Mouse (Mus musculus) kidney, embryonic 16.5 days (tissue): ENCODE measurements around the gene Cers5. TPM values are rescaled to one million over a fixed set of nuclear protein-coding genes. Genes with fewer than 3 reads are reported as not detected.

Experiments
- ATAC-seq: fragments of 200-750 bp; cut with Nextera tagmentation; 2 replicates; pipeline ENCODE4 v1.8.0; 2017; ENCODE audit warnings: moderate TSS enrichment; ENCODE audit not compliant: low FRiP score, low TSS enrichment
- H3K27ac ChIP-seq: fragments of 300-500 bp; sonication (generic); 2 replicates; pipeline ENCODE4 v1.5.1; 2014; ENCODE audit warnings: low read length
- H3K27me3 ChIP-seq: fragments of 300-500 bp; sonication (generic); 2 replicates; pipeline ENCODE4 v1.6.1; 2014; ENCODE audit warnings: low read length, control low read depth, mixed read lengths; ENCODE audit not compliant: insufficient read depth
- H3K36me3 ChIP-seq: fragments of 300-500 bp; sonication (generic); 2 replicates; pipeline ENCODE4 v1.6.1; 2014; ENCODE audit warnings: low read length, control low read depth, mixed read lengths; ENCODE audit not compliant: insufficient read depth
- H3K4me1 ChIP-seq: fragments of 300-500 bp; sonication (generic); 2 replicates; pipeline ENCODE4 v1.6.1; 2014; ENCODE audit warnings: low read length, control low read depth, mixed read lengths; ENCODE audit not compliant: insufficient read depth
- H3K4me2 ChIP-seq: fragments of 300-500 bp; sonication (generic); replicated peaks from 2 replicates; pipeline ENCODE4 v1.6.1; 2014; ENCODE audit warnings: low read depth, low read length
- H3K4me3 ChIP-seq: fragments of 300-500 bp; sonication (generic); 2 replicates; pipeline ENCODE4 v1.5.1; 2014; ENCODE audit warnings: mild to moderate bottlenecking, low read length
- H3K9ac ChIP-seq: fragments of 300-500 bp; sonication (generic); replicated peaks from 2 replicates; pipeline ENCODE4 v1.6.1; 2014; ENCODE audit warnings: low read length
- H3K9me3 ChIP-seq: fragments of 300-500 bp; sonication (generic); 2 replicates; pipeline ENCODE4 v1.6.1; 2016; ENCODE audit warnings: low read length, control low read depth
- WGBS: fragments of 180-500 bp; shearing (Covaris S2); extraction: QIAGEN DNeasy Blood & Tissue Kit; methylation state at CpG from one replicate; pipeline ENCODE4 v1.1.7; 2014; 5-methylcytosine and 5-hydroxymethylcytosine counted together
- polyA plus RNA-seq: library from polyadenylated mRNA; unstranded; fragments of >200 nt; fragmentation: Nextera tagmentation; extraction: Ambion mirVana; gene quantifications from 2 replicates; pipeline ENCODE4 v1.2.1, GENCODE M21; 2015

Cers5 gene
- polyA plus RNA-seq, 1 experiment from 2014 or later: 87.2 TPM

DNA sequence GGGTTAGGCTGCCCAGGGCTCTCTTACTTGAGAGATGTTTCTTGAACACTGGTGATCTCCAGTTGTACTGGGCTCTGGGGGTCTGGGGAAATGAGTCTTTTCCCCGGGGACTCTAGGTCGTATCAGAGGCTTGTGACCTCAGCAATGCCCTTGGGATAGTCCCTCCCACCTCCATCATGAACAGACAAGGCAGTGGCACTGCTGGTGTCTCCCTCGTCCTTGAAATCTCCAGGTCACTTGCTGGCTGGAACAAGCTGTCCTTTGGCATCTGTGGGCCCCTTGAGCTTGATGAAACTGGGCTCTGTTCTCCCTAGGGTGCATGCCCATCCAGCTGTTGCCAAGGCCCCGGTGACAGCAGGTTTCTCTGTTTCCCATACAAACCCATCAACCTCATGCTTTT is 58.5 kb downstream of the Cers5 start:
- H3K27ac ChIP-seq: no peak overlapping the region
- H3K9ac ChIP-seq: no peak overlapping the region
- peaks cover 50% of the 10 kb centered on the region for H3K36me3 ChIP-seq
- no peaks in the 10 kb centered on the region for H3K9me3 ChIP-seq
- WGBS: 74% methylated on average over 4 of the region's 4 CpGs
- ATAC-seq: no peak
- H3K27me3 ChIP-seq: no peaks in the 10 kb centered on the region
- H3K4me1 ChIP-seq: peaks cover 41% of the 10 kb centered on the region
- no peak overlapping the region for H3K4me3 ChIP-seq
- no peak overlapping the region for H3K4me2 ChIP-seq

- peaks cover 56% of the 10 kb centered on the region for H3K36me3 ChIP-seq
- whole genome bisulfite sequencing: 87% methylated on average over 3 of the region's 3 CpGs
- peaks cover 36% of the 10 kb centered on the region for H3K4me1 ChIP-seq
- no peak overlapping the region for H3K4me3 ChIP-seq
- no peak overlapping the region for H3K27ac ChIP-seq
- no peaks in the 10 kb centered on the region for H3K27me3 ChIP-seq
- no peaks in the 10 kb centered on the region for H3K9me3 ChIP-seq
- no peak overlapping the region for H3K4me2 ChIP-seq
- no peak for ATAC-seq
- H3K9ac ChIP-seq: no peak overlapping the region
These were observed 59.1 kb downstream of the Cers5 start for GRCm38 (mm10) chr15:99713569-99713968.

GRCm38 (mm10) chr15:99712666-99713559 is 59.8 kb downstream of the Cers5 start:
- H3K9me3 ChIP-seq: no peaks in the 10 kb centered on the region
- H3K4me3 ChIP-seq: no peak overlapping the region
- H3K27me3 ChIP-seq: no peaks in the 10 kb centered on the region
- ATAC-seq: peak; percentile 7; the same call in 1 of the 2 replicates
- WGBS: 56% methylated on average over 13 of the region's 13 CpGs
- no peak overlapping the region for H3K4me2 ChIP-seq
- peaks cover 29% of the 10 kb centered on the region for H3K4me1 ChIP-seq
- H3K36me3 ChIP-seq: peaks cover 62% of the 10 kb centered on the region
- H3K27ac ChIP-seq: no peak overlapping the region
- no peak overlapping the region for H3K9ac ChIP-seq

DNA sequence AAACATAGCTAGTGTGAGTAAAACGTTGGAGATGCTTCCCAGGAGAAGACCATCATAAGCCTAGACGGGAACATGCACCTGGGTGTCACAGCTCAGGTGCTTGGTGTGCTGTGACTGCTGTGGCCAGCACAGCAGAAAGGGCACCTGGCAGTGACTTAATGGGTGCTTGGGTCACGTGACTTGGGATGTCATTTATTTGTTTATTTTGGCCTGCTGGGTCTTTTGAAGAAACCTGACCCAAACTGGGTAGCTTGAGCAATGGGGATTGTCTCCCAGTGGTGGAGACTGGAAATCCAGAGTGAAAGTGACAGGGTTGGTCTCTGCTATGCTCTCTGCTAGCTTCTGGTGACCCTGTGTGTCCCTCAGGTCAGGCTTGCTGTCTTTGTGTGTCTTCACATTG is 61.2 kb downstream of the Cers5 start:
- 47% methylated on average over 3 of the region's 3 CpGs for WGBS
- H3K36me3 ChIP-seq: peaks cover 72% of the 10 kb centered on the region

GRCm38 (mm10) chr15:99710221-99711190 is 62.2 kb downstream of the Cers5 start:
- no peaks in the 10 kb centered on the region for H3K27me3 ChIP-seq
- no peak for ATAC-seq
- peaks cover 75% of the 10 kb centered on the region for H3K36me3 ChIP-seq
- no peak overlapping the region for H3K4me2 ChIP-seq
- H3K9ac ChIP-seq: no peak overlapping the region
- no peak overlapping the region for H3K4me3 ChIP-seq
- no peak overlapping the region for H3K27ac ChIP-seq
- WGBS: 90% methylated on average over 10 of the region's 10 CpGs
- H3K4me1 ChIP-seq: peaks cover 6% of the 10 kb centered on the region
- no peaks in the 10 kb centered on the region for H3K9me3 ChIP-seq

More for the DNA sequence above, 61.2 kb downstream of the Cers5 start:
- no peak overlapping the region for H3K27ac ChIP-seq
- H3K9me3 ChIP-seq: no peaks in the 10 kb centered on the region
- no peak overlapping the region for H3K4me3 ChIP-seq
- no peak overlapping the region for H3K9ac ChIP-seq
- no peak overlapping the region for H3K4me2 ChIP-seq
- no peaks in the 10 kb centered on the region for H3K27me3 ChIP-seq
- H3K4me1 ChIP-seq: peaks cover 16% of the 10 kb centered on the region
- ATAC-seq: no peak

DNA sequence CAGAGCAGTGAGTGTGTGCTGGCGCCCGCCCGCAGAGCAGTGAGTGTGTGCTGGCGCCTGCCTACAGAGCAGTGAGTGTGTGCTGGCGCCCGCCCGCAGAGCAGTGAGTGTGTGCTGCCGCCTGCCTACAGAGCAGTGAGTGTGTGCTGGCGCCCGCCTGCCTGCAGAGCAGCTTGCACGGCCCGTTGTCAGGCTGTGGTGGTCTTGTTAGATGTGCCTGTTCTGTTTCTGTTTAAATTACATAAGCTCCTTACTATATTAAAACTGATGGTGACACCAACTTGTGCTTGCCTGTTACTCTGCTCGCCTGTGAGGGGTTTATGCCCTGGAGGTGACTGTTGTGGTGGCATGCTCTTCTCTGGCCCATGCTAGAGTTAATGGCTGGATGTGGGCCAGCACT is 64.5 kb downstream of the Cers5 start:
- no peak overlapping the region for H3K9ac ChIP-seq
- H3K4me2 ChIP-seq: no peak overlapping the region
- H3K9me3 ChIP-seq: no peaks in the 10 kb centered on the region
- ATAC-seq: no peak
- H3K36me3 ChIP-seq: peaks cover 77% of the 10 kb centered on the region
- WGBS: 96% methylated on average over 13 of the region's 13 CpGs
- peaks cover 18% of the 10 kb centered on the region for H3K4me1 ChIP-seq
- no peaks in the 10 kb centered on the region for H3K27me3 ChIP-seq
- no peak overlapping the region for H3K4me3 ChIP-seq
- H3K27ac ChIP-seq: no peak overlapping the region

DNA sequence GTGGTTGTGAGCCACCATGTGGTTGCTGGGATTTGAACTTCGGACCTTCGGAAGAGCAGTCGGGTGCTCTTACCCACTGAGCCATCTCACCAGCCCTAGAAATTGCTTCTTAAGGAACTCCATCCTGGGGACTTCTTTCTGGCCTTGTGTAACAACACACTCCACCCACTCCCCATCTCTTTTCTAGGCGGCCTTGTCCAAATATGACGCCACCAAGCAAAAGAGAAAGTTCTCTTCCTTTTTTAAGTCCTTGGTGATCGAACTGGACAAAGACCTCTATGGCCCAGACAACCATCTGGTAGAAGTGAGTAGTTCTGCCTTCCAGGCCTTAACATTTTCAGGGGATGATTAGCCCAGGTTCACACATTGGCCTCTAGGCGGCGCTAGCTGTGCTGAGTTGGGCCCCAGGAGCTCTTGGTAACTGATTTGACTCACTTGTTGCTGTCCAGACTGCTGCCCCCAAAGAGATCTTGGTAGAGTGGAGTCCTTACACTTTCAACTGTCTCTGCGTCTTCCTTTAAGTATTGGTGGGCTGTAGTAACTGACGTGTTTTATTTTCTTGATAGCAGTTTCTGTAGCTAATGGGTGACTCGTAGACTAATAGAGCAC is 67.1 kb downstream of the Cers5 start, which contains the start of gene Gm17349:
Gene Gm17349 (minus strand): TSS at position 51 of the 609 bp plus-strand sequence.
- H3K9me3 ChIP-seq: no peaks in the 10 kb centered on the region
- no peak within 1 kb of the TSS for H3K4me3 ChIP-seq
- peaks cover 29% of the 10 kb centered on the region for H3K4me1 ChIP-seq
- H3K9ac ChIP-seq: peak within 1 kb of the TSS; percentile 39; the same call in 1 of the 2 replicates
- peak within 1 kb of the TSS; percentile 59; the same call in 1 of the 2 replicates for H3K4me2 ChIP-seq
- no peak for ATAC-seq
- H3K27ac ChIP-seq: peak within 1 kb of the TSS; percentile 73
- 69% methylated on average over 11 of the region's 11 CpGs for WGBS
- peaks cover 51% of the 10 kb centered on the region for H3K36me3 ChIP-seq
- H3K27me3 ChIP-seq: no peaks in the 10 kb centered on the region

DNA sequence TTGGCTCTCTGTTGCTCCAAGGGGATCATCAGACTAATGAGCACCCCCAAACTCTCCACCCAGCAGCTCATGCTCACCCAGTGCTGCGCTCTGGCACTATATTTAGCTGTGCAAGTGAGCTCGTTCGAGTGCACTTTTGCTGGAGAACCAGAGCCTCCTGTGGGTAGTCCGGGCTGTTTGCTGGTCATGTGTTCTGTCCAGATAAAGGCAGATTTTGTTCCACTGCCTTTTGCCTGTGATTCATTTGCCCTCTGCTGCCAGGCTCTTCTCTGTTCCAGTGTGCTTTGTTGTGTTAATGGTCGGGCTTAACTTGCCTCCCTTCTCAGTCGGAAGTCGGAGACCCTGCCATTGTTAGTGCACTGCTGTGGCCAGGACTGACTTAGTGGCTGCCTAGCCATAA is 67.8 kb downstream of the Cers5 start:
- ATAC-seq: no peak
- H3K27me3 ChIP-seq: no peaks in the 10 kb centered on the region
- no peak overlapping the region for H3K4me2 ChIP-seq
- H3K36me3 ChIP-seq: peaks cover 45% of the 10 kb centered on the region
- 74% methylated on average over 7 of the region's 7 CpGs for WGBS
- peak overlapping the region; percentile 73 for H3K27ac ChIP-seq
- H3K4me1 ChIP-seq: peaks cover 29% of the 10 kb centered on the region
- no peaks in the 10 kb centered on the region for H3K9me3 ChIP-seq
- no peak overlapping the region for H3K9ac ChIP-seq
- H3K4me3 ChIP-seq: no peak overlapping the region

DNA sequence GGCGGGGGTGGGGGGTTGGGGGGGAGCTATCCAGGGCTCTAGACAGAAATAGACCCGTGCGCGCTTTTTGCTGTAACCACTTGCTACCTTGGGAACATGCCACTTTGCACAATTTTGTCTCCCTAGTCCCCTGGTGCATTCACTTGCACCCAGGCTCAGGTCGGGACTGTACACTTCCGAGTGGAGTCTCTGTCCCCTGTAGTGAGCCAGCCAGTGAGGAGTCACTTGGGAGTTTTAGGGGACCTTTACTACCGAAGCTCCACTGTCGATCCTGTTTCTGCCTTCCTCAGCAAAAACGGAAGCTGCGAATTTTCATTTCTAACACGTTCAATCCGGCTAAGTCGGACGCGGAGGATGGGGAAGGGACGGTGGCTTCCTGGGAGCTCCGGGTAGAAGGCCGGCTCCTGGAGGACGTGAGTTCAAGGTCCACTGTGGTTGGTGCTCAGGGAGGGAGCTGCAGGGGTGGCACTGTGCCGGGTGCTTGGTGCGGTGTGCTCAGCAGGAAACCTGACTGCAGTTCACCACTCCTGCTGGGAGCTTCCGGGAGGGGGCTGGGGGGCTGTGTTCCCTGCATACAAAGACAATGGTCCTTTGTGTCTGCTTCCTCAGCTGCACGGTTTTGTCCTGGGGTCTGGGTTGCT is 68.5 kb downstream of the Cers5 start:
- Histone ChIP-seq H3K9me3 (no peaks in the 10 kb centered on the region), H3K27me3 (no peaks in the 10 kb centered on the region), H3K36me3 (peaks cover 38% of the 10 kb centered on the region), H3K9ac (peak overlapping the region; percentile 39), H3K4me2 (peak overlapping the region; percentile 59), H3K4me1 (peaks cover 29% of the 10 kb centered on the region), H3K4me3 (no peak overlapping the region; the same call in 1 of the 2 replicates), H3K27ac (peak overlapping the region; percentile 73)
- WGBS: 45% methylated on average over 23 of the region's 23 CpGs
- no peak for ATAC-seq
